Mouse (Mus musculus) spleen, adult 18-20 months (tissue): ENCODE data around the gene Recql5.
A peak's percentile ranks its signal among the peaks of the same experiment; 100 is the strongest.

ENCODE experiments used
- DNase-seq, 2 experiments: peaks; one replicate each; pipeline ENCODE4 v3.0.0; 2022; ENCODE audit warnings: mixed read lengths in 2 of 2

Recql5 gene

GRCm38 (mm10) chr11:115933747-115934110 is 452 bp upstream of the Recql5 start:
- DNase-seq = no peak

- DNase-seq = no peak
Measured at GRCm38 (mm10) chr11:115931235-115931634, 2.0 kb downstream of the Recql5 start.

GRCm38 (mm10) chr11:115929818-115930217 is 3.5 kb downstream of the Recql5 start:
- no peak for DNase-seq

GRCm38 (mm10) chr11:115929031-115929430 is 4.2 kb downstream of the Recql5 start:
- DNase-seq = peak; percentile 34 to 47

- no peak for DNase-seq
Measured at GRCm38 (mm10) chr11:115921986-115922385, 11.3 kb downstream of the Recql5 start.

- peak in 1 of 2 experiments; percentile 67 for DNase-seq
Measured at GRCm38 (mm10) chr11:115920110-115920818, 13.0 kb downstream of the Recql5 start.

GRCm38 (mm10) chr11:115919073-115919472 is 14.2 kb downstream of the Recql5 start:
- DNase-seq = no peak

- DNase-seq = no peak
Measured at GRCm38 (mm10) chr11:115918637-115919036, 14.6 kb downstream of the Recql5 start.

GRCm38 (mm10) chr11:115916579-115916978 is 16.7 kb downstream of the Recql5 start:
- DNase-seq = no peak

GRCm38 (mm10) chr11:115911632-115912376 is 21.5 kb downstream of the Recql5 start, which contains the start of gene Smim6:
Gene Smim6 (plus strand): TSS chr11:115912017.
- no peak for DNase-seq

GRCm38 (mm10) chr11:115911134-115911561 is 22.1 kb downstream of the Recql5 start:
- DNase-seq = no peak

GRCm38 (mm10) chr11:115906521-115906920 is 26.8 kb downstream of the Recql5 start:
- no peak for DNase-seq

GRCm38 (mm10) chr11:115906116-115906515 is 27.2 kb downstream of the Recql5 start:
- DNase-seq = no peak

GRCm38 (mm10) chr11:115904956-115905790 is 28.1 kb downstream of the Recql5 start:
- no peak for DNase-seq

GRCm38 (mm10) chr11:115904231-115904955 is 28.9 kb downstream of the Recql5 start:
- no peak for DNase-seq

- no peak for DNase-seq
Measured at GRCm38 (mm10) chr11:115903384-115904230, 29.7 kb downstream of the Recql5 start.

- no peak for DNase-seq
Measured at GRCm38 (mm10) chr11:115902831-115903230, 30.4 kb downstream of the Recql5 start.

- DNase-seq = no peak
Measured at GRCm38 (mm10) chr11:115902177-115902576, 31.1 kb downstream of the Recql5 start.

GRCm38 (mm10) chr11:115901338-115902161 is 31.7 kb downstream of the Recql5 start:
- DNase-seq = no peak

- DNase-seq = no peak
Measured at GRCm38 (mm10) chr11:115900561-115901337, 32.5 kb downstream of the Recql5 start.
